Mouse (Mus musculus) gastrocnemius, adult 8-10 months (tissue): ENCODE data around the gene Rab4a. TPM values are rescaled to one million over a fixed set of nuclear protein-coding genes. Genes with fewer than 3 reads are reported as not detected.

Experiments
- total RNA-seq, 4 experiments: library from RNA; stranded (reverse); gene quantifications; 2 replicates each; pipeline ENCODE4 v1.2.4; 2022

Gene Rab4a
- total RNA-seq, 4 experiments from 2014 or later: 13.3 to 17.1 (median 15.3) TPM

Other genes starting within 250 kb of the Rab4a start
- gene Rhou, start 152.1 kb upstream of the Rab4a start, total RNA-seq: 10 to 100 TPM; 17.9 to 29.8 (median 26.8) TPM
- under 1 TPM; 0.22 to 0.51 (median 0.28) TPM for gene Ccsap, start 54.2 kb downstream of the Rab4a start, total RNA-seq
- gene Acta1, start 88.8 kb downstream of the Rab4a start, total RNA-seq: over 10,000 TPM; 41,837 to 48,547 (median 43,671) TPM
- 10 to 100 TPM in 2 of 4 experiments, 1 to 10 TPM in 2; 8.2 to 13.3 (median 11.2) TPM for gene Nup133, start 143.3 kb downstream of the Rab4a start, total RNA-seq
- gene Abcb10, start 177.1 kb downstream of the Rab4a start, total RNA-seq: 10 to 100 TPM; 17.4 to 19.4 (median 18.9) TPM
- 10 to 100 TPM; 13.0 to 16.3 (median 14.8) TPM for gene Taf5l, start 215.4 kb downstream of the Rab4a start, total RNA-seq
- 1 to 10 TPM; 5.7 to 7.4 (median 6.5) TPM for gene Urb2, start 215.5 kb downstream of the Rab4a start, total RNA-seq